23 mouse cellular contexts compared by ENCODE assay signal in genomic region chr4:21629275-21629583, GRCm38 (mm10). TPM values are rescaled to one million over a fixed set of nuclear protein-coding genes. Genes with fewer than 3 reads are reported as not detected.
DNase-seq lines count a peak whose midpoint lies in the region; ATAC-seq and TF ChIP-seq lines count a peak whose summit lies in the region.
"Had no signal": no experiment of that assay in that cellular context is flagged by ENCODE, and none has a peak within 500 bp of the region (broad histone marks: within the 10 kb centered on the region; RNA-seq: fewer than 3 reads in every experiment).

No protein-coding gene starts in this region.

- TF ChIP-seq CTCF in intestine, postnatal 0 days (IDR thresholded peaks at IDR 0.05; ENCODE audit: low read depth), result no peak

- no peak overlapping the region for H3K4me2 ChIP-seq in forebrain, embryonic 11.5 days (ENCODE audit: low read depth, low read length, severe bottlenecking)
- H3K4me2 ChIP-seq in forebrain, embryonic 16.5 days (ENCODE audit: low read length), result no peak overlapping the region
- no peak overlapping the region for H3K4me2 ChIP-seq in lung, embryonic 15.5 days
- H3K4me2 ChIP-seq in hindbrain, embryonic 14.5 days (replicated peaks), result no peak overlapping the region
- H3K4me2 ChIP-seq in stomach, embryonic 14.5 days (replicated peaks; ENCODE audit: low read depth, low read length), result no peak overlapping the region
- H3K4me2 ChIP-seq in intestine, postnatal 0 days (replicated peaks; ENCODE audit: low read depth), result no peak overlapping the region
- H3K4me2 ChIP-seq: heart, embryonic 13.5 days; intestine, embryonic 15.5 days; limb, embryonic 13.5 days; liver, embryonic 15.5 days had no signal

- H3K27ac ChIP-seq in forebrain, embryonic 11.5 days (ENCODE audit: low read depth, low read length), result no peak overlapping the region
- no peak overlapping the region for H3K27ac ChIP-seq in forebrain, embryonic 16.5 days (ENCODE audit: low read length)
- H3K27ac ChIP-seq in lung, embryonic 15.5 days, result no peak overlapping the region
- no peak overlapping the region for H3K27ac ChIP-seq in hindbrain, embryonic 14.5 days
- no peak overlapping the region for H3K27ac ChIP-seq in stomach, embryonic 14.5 days (ENCODE audit: low read length)
- no peak overlapping the region for H3K27ac ChIP-seq in intestine, postnatal 0 days (ENCODE audit: low read depth, low read length)
- H3K27ac ChIP-seq: heart, embryonic 13.5 days; intestine, embryonic 15.5 days; kidney, postnatal 0 days; left cerebral cortex, adult 2 months; limb, embryonic 13.5 days; liver, embryonic 15.5 days had no signal

- no peaks in the 10 kb centered on the region for H3K9me3 ChIP-seq in forebrain, embryonic 11.5 days (ENCODE audit: control insufficient read depth, low read length)
- no peaks in the 10 kb centered on the region for H3K9me3 ChIP-seq in forebrain, embryonic 16.5 days (ENCODE audit: control insufficient read depth, low read length)
- no peaks in the 10 kb centered on the region for H3K9me3 ChIP-seq in lung, embryonic 15.5 days
- no peaks in the 10 kb centered on the region for H3K9me3 ChIP-seq in hindbrain, embryonic 14.5 days (ENCODE audit: control insufficient read depth, low read length)
- no peaks in the 10 kb centered on the region for H3K9me3 ChIP-seq in stomach, embryonic 14.5 days (ENCODE audit: control insufficient read depth, low read depth, low read length)
- H3K9me3 ChIP-seq in intestine, postnatal 0 days (ENCODE audit: control insufficient read depth), result no peaks in the 10 kb centered on the region
- H3K9me3 ChIP-seq: heart, embryonic 13.5 days; intestine, embryonic 15.5 days; limb, embryonic 13.5 days; liver, embryonic 15.5 days had no signal

- H3K36me3 ChIP-seq in forebrain, embryonic 11.5 days (ENCODE audit: control insufficient read depth, insufficient read depth, low read length), result no peaks in the 10 kb centered on the region
- H3K36me3 ChIP-seq in forebrain, embryonic 16.5 days (ENCODE audit: control insufficient read depth, insufficient read depth), result no peaks in the 10 kb centered on the region
- no peaks in the 10 kb centered on the region for H3K36me3 ChIP-seq in lung, embryonic 15.5 days
- H3K36me3 ChIP-seq in hindbrain, embryonic 14.5 days (replicated peaks; ENCODE audit: control insufficient read depth, insufficient read depth), result no peaks in the 10 kb centered on the region
- no peaks in the 10 kb centered on the region for H3K36me3 ChIP-seq in stomach, embryonic 14.5 days (ENCODE audit: control insufficient read depth, insufficient read depth, low read length)
- H3K36me3 ChIP-seq in intestine, postnatal 0 days (ENCODE audit: control insufficient read depth, insufficient read depth), result no peaks in the 10 kb centered on the region
- H3K36me3 ChIP-seq: heart, embryonic 13.5 days; intestine, embryonic 15.5 days; limb, embryonic 13.5 days; liver, embryonic 15.5 days had no signal

- no peak overlapping the region for H3K4me3 ChIP-seq in forebrain, embryonic 11.5 days (ENCODE audit: low read depth, low read length)
- H3K4me3 ChIP-seq in forebrain, embryonic 16.5 days (replicated peaks; ENCODE audit: low read length), result no peak overlapping the region
- no peak overlapping the region for H3K4me3 ChIP-seq in lung, embryonic 15.5 days
- H3K4me3 ChIP-seq in hindbrain, embryonic 14.5 days (replicated peaks; ENCODE audit: low read length), result no peak overlapping the region
- no peak overlapping the region for H3K4me3 ChIP-seq in stomach, embryonic 14.5 days (ENCODE audit: low read depth, low read length)
- no peak overlapping the region for H3K4me3 ChIP-seq in intestine, postnatal 0 days (ENCODE audit: low read depth, low read length)
- H3K4me3 ChIP-seq: erythroblast, embryonic 14.5 days; heart, embryonic 13.5 days; intestine, embryonic 15.5 days; left cerebral cortex, adult 2 months; limb, embryonic 13.5 days; liver, embryonic 15.5 days had no signal

- 0 out of 2 replicates have a peak, but pooled peaks have one; percentile 24 for ATAC-seq in forebrain, embryonic 11.5 days (replicated peaks; ENCODE audit: low FRiP score)
- ATAC-seq in forebrain, embryonic 16.5 days, result no peak
- ATAC-seq in lung, embryonic 15.5 days (ENCODE audit: borderline replicate concordance, extremely low read depth, low FRiP score, low TSS enrichment), result peak; percentile 55
- peak; percentile 55 for ATAC-seq in hindbrain, embryonic 14.5 days (ENCODE audit: low FRiP score)
- ATAC-seq in stomach, embryonic 14.5 days (ENCODE audit: insufficient number of reproducible peaks, insufficient read depth, low FRiP score, low read depth), result 0 out of 2 replicates have a peak, but pooled peaks have one; percentile 37
- ATAC-seq in intestine, postnatal 0 days, result no peak
- ATAC-seq: intestine, embryonic 15.5 days had no signal

- H3K4me1 ChIP-seq in forebrain, embryonic 11.5 days (replicated peaks; ENCODE audit: control insufficient read depth, insufficient read depth, low read length), result no peaks in the 10 kb centered on the region
- H3K4me1 ChIP-seq in forebrain, embryonic 16.5 days (replicated peaks; ENCODE audit: control insufficient read depth, insufficient read depth, low read length), result peaks cover 3% of the 10 kb centered on the region; the same call in 1 of the 2 replicates
- H3K4me1 ChIP-seq in lung, embryonic 15.5 days, result no peaks in the 10 kb centered on the region
- H3K4me1 ChIP-seq in hindbrain, embryonic 14.5 days (replicated peaks; ENCODE audit: control insufficient read depth, insufficient read depth, low read length), result no peaks in the 10 kb centered on the region
- no peaks in the 10 kb centered on the region for H3K4me1 ChIP-seq in stomach, embryonic 14.5 days (ENCODE audit: control insufficient read depth, insufficient read depth, low read length)
- H3K4me1 ChIP-seq in intestine, postnatal 0 days (replicated peaks; ENCODE audit: control insufficient read depth, insufficient read depth, low read length), result no peaks in the 10 kb centered on the region
- H3K4me1 ChIP-seq: heart, embryonic 13.5 days; intestine, embryonic 15.5 days; limb, embryonic 13.5 days; liver, embryonic 15.5 days had no signal

- H3K9ac ChIP-seq in forebrain, embryonic 11.5 days (ENCODE audit: low read length), result no peak overlapping the region
- H3K9ac ChIP-seq in forebrain, embryonic 16.5 days (replicated peaks; ENCODE audit: low read depth, low read length), result no peak overlapping the region
- no peak overlapping the region for H3K9ac ChIP-seq in lung, embryonic 15.5 days
- no peak overlapping the region for H3K9ac ChIP-seq in hindbrain, embryonic 14.5 days
- H3K9ac ChIP-seq in stomach, embryonic 14.5 days (replicated peaks; ENCODE audit: low read depth, low read length), result no peak overlapping the region
- H3K9ac ChIP-seq in intestine, postnatal 0 days (ENCODE audit: low read depth, low read length), result no peak overlapping the region
- H3K9ac ChIP-seq: heart, embryonic 13.5 days; intestine, embryonic 15.5 days; limb, embryonic 13.5 days; liver, embryonic 15.5 days had no signal

- WGBS in forebrain, embryonic 11.5 days, result 88% methylated on average over 2 of the region's 2 CpGs
- 89% methylated on average over 2 of the region's 2 CpGs for WGBS in forebrain, embryonic 16.5 days
- WGBS in lung, embryonic 15.5 days, result 59% methylated on average over 2 of the region's 2 CpGs
- WGBS in hindbrain, embryonic 14.5 days, result 88% methylated on average over 2 of the region's 2 CpGs
- 80% methylated on average over 2 of the region's 2 CpGs for WGBS in stomach, embryonic 14.5 days
- WGBS in intestine, postnatal 0 days, result 77% methylated on average over 2 of the region's 2 CpGs

- no peak for DNase-seq in forebrain, embryonic 11.5 days (ENCODE audit: low spot score)
- no peak for DNase-seq in lung, postnatal 36 days
- DNase-seq in hindbrain, embryonic 14.5 days (ENCODE audit: low spot score), result no peak
- no peak for DNase-seq in MN1 (ENCODE audit: low spot score)
- DNase-seq: adrenal gland, adult 2 months; cerebellum, adult 11 months; cerebellum, postnatal 25 days; gastrocnemius, postnatal 36 days; heart, postnatal 36 days; lung, postnatal 10 days; right cerebral cortex, postnatal 25 days; thymus, postnatal 4 days had no signal

- no peaks in the 10 kb centered on the region for H3K27me3 ChIP-seq in forebrain, embryonic 11.5 days (ENCODE audit: control insufficient read depth, insufficient read depth, low read length)
- no peaks in the 10 kb centered on the region for H3K27me3 ChIP-seq in forebrain, embryonic 16.5 days (replicated peaks; ENCODE audit: control insufficient read depth, insufficient read depth, low read length)
- no peaks in the 10 kb centered on the region for H3K27me3 ChIP-seq in lung, embryonic 15.5 days
- H3K27me3 ChIP-seq in hindbrain, embryonic 14.5 days (ENCODE audit: control insufficient read depth, insufficient read depth, low read length), result no peaks in the 10 kb centered on the region
- H3K27me3 ChIP-seq in stomach, embryonic 14.5 days (ENCODE audit: control insufficient read depth, insufficient read depth, low read length), result no peaks in the 10 kb centered on the region
- no peaks in the 10 kb centered on the region for H3K27me3 ChIP-seq in intestine, postnatal 0 days (replicated peaks; ENCODE audit: control insufficient read depth, insufficient read depth, low read length)
- H3K27me3 ChIP-seq: heart, embryonic 13.5 days; intestine, embryonic 15.5 days; limb, embryonic 13.5 days; liver, embryonic 15.5 days had no signal

RNA-seq across cellular contexts. Expression of gene Prdm13, which starts 56.5 kb away (rescaled TPM):
- polyA plus RNA-seq in forebrain, embryonic 11.5 days (2014; fragmentation: Nextera tagmentation; extraction: Ambion mirVana), result 0.24 and 0.44 TPM in 2 replicates
- polyA plus RNA-seq in forebrain, embryonic 16.5 days (2015; fragmentation: Nextera tagmentation; extraction: Ambion mirVana), result not detected in 2 replicates
- not detected in 2 replicates for polyA plus RNA-seq in lung, embryonic 15.5 days (2015; fragmentation: Nextera tagmentation; extraction: Ambion mirVana)
- 0.40 and 0.64 TPM in 2 replicates for polyA plus RNA-seq in hindbrain, embryonic 14.5 days (2014; fragmentation: Nextera tagmentation; extraction: Ambion mirVana)
- polyA plus RNA-seq in stomach, embryonic 14.5 days (2014; fragmentation: Nextera tagmentation; extraction: Ambion mirVana), result not detected in 2 replicates
- not detected in 2 replicates for polyA plus RNA-seq in intestine, postnatal 0 days (2015; fragmentation: Nextera tagmentation; extraction: Ambion mirVana)
- polyA plus RNA-seq: erythroblast, embryonic 14.5 days; heart, embryonic 13.5 days; intestine, embryonic 15.5 days; kidney, postnatal 0 days; limb, embryonic 13.5 days; liver, embryonic 15.5 days had no signal

Comparison
In these comparisons a context has a peak if more than half of its experiments do, and no peak if none do; other contexts are left out.
1. ATAC-seq: peak in forebrain, embryonic 11.5 days (single experiment), lung, embryonic 15.5 days (single experiment), hindbrain, embryonic 14.5 days (single experiment) and stomach, embryonic 14.5 days (single experiment); none in forebrain, embryonic 16.5 days (single experiment) and intestine, postnatal 0 days (single experiment).